Comparison of ENCODE assay signal across 26 mouse cellular contexts in genomic region chr19:58629351-58629773, GRCm38 (mm10). TPM values are rescaled to one million over a fixed set of nuclear protein-coding genes. Genes with fewer than 3 reads are reported as not detected.
"Had no signal": no experiment of that assay in that cellular context is flagged by ENCODE, and none has a peak within 500 bp of the region (broad histone marks: within the 10 kb centered on the region; RNA-seq: fewer than 3 reads in every experiment).

No protein-coding gene starts in this region.

- H3K36me3 ChIP-seq: limb, embryonic 10.5 days; limb, embryonic 13.5 days; liver, embryonic 12.5 days; liver, embryonic 15.5 days; lung, embryonic 15.5 days; midbrain, embryonic 10.5 days; midbrain, embryonic 13.5 days; neural tube, embryonic 13.5 days had no signal

- H3K27me3 ChIP-seq: limb, embryonic 13.5 days; liver, embryonic 12.5 days; liver, embryonic 15.5 days; lung, embryonic 15.5 days; midbrain, embryonic 13.5 days; neural tube, embryonic 13.5 days had no signal

- H3K4me2 ChIP-seq: limb, embryonic 13.5 days; liver, embryonic 12.5 days; liver, embryonic 15.5 days; lung, embryonic 15.5 days; midbrain, embryonic 13.5 days; neural tube, embryonic 13.5 days had no signal

- H3K4me1 ChIP-seq: limb, embryonic 13.5 days; liver, embryonic 12.5 days; liver, embryonic 15.5 days; lung, embryonic 15.5 days; megakaryocyte, embryonic 14.5 days; midbrain, embryonic 10.5 days; midbrain, embryonic 13.5 days had no signal

- H3K9ac ChIP-seq: limb, embryonic 13.5 days; liver, embryonic 12.5 days; liver, embryonic 15.5 days; lung, embryonic 15.5 days; midbrain, embryonic 13.5 days; neural tube, embryonic 13.5 days had no signal

- DNase-seq: kidney, adult 9 months; kidney, postnatal 14 days; kidney, postnatal 4 days; layer of hippocampus, adult 9-11 months; liver; lung, adult 18-20 months; lung, postnatal 10 days; lung, postnatal 36 days; retina, postnatal 1 day; right cerebral cortex, postnatal 25 days; thymus, postnatal 36 days had no signal

- H3K9me3 ChIP-seq: limb, embryonic 10.5 days; limb, embryonic 13.5 days; liver, embryonic 12.5 days; liver, embryonic 15.5 days; lung, embryonic 15.5 days; megakaryocyte, embryonic 14.5 days; midbrain, embryonic 10.5 days; midbrain, embryonic 13.5 days; neural tube, embryonic 13.5 days had no signal

- H3K27ac ChIP-seq: layer of hippocampus, adult 2 months; limb, embryonic 10.5 days; limb, embryonic 13.5 days; liver, embryonic 12.5 days; liver, embryonic 15.5 days; lung, embryonic 15.5 days; midbrain, embryonic 10.5 days; midbrain, embryonic 13.5 days; neural tube, embryonic 13.5 days had no signal

- ATAC-seq: liver, embryonic 12.5 days; midbrain, embryonic 13.5 days; midbrain, embryonic 16.5 days had no signal

- H3K4me3 ChIP-seq: layer of hippocampus, adult 2 months; limb, embryonic 10.5 days; limb, embryonic 13.5 days; liver, embryonic 12.5 days; liver, embryonic 15.5 days; lung, embryonic 15.5 days; megakaryocyte, embryonic 14.5 days; midbrain, embryonic 10.5 days; midbrain, embryonic 13.5 days; myocyte; neural tube, embryonic 13.5 days had no signal

RNA-seq across cellular contexts. Expression of gene Pnlip, which starts 22.9 kb away (rescaled TPM):
- total RNA-seq: monocyte, adult 5-6 weeks; neutrophil, adult 5-6 weeks had no signal
- polyA plus RNA-seq: kidney, embryonic 16.5 days; limb, embryonic 10.5 days; limb, embryonic 13.5 days; liver, embryonic 15.5 days; lung, embryonic 15.5 days; midbrain, embryonic 10.5 days; midbrain, embryonic 13.5 days; myocyte had no signal
